Mouse (Mus musculus) kidney, embryonic 15.5 days (tissue): ENCODE results near the gene Mcm6. TPM values are rescaled to one million over a fixed set of nuclear protein-coding genes. Genes with fewer than 3 reads are reported as not detected.
A peak's percentile ranks its signal among the peaks of the same experiment; 100 is the strongest.
"Not testable (repeated sequence)": the region's sequence is repeated elsewhere in the genome, so short reads cannot be mapped to it uniquely, and the experiment has no call there.

Source experiments
- ATAC-seq: fragments of 200-750 bp; cut with Nextera tagmentation; replicated peaks from 2 replicates; pipeline ENCODE4 v1.8.0; 2017; ENCODE audit warnings: moderate TSS enrichment; ENCODE audit not compliant: low FRiP score
- H3K27ac ChIP-seq: fragments of 300-500 bp; sonication (generic); 2 replicates; pipeline ENCODE4 v1.5.1; 2015; ENCODE audit warnings: mild to moderate bottlenecking, inconsistent platforms
- H3K27me3 ChIP-seq: fragments of 300-500 bp; sonication (generic); 2 replicates; pipeline ENCODE4 v1.6.1; 2015; ENCODE audit warnings: inconsistent platforms
- H3K36me3 ChIP-seq: fragments of 300-500 bp; sonication (generic); 2 replicates; pipeline ENCODE4 v1.6.1; 2015; ENCODE audit warnings: inconsistent platforms
- H3K4me1 ChIP-seq: fragments of 300-500 bp; sonication (generic); 2 replicates; pipeline ENCODE4 v1.6.1; 2015; ENCODE audit warnings: inconsistent platforms
- H3K4me2 ChIP-seq: fragments of 300-500 bp; sonication (generic); 2 replicates; pipeline ENCODE4 v1.6.1; 2015; ENCODE audit warnings: moderate library complexity, mild to moderate bottlenecking, inconsistent platforms
- H3K4me3 ChIP-seq: fragments of 300-500 bp; sonication (generic); replicated peaks from 2 replicates; pipeline ENCODE4 v1.5.1; 2015; ENCODE audit warnings: mild to moderate bottlenecking, inconsistent platforms
- H3K9ac ChIP-seq: fragments of 300-500 bp; sonication (generic); 2 replicates; pipeline ENCODE4 v1.6.1; 2015; ENCODE audit warnings: mild to moderate bottlenecking, inconsistent platforms
- H3K9me3 ChIP-seq: fragments of 300-500 bp; sonication (generic); replicated peaks from 2 replicates; pipeline ENCODE4 v1.6.1; 2016; ENCODE audit warnings: inconsistent platforms
- WGBS: fragments of 180-500 bp; shearing (Covaris S2); methylation state at CpG from one replicate; pipeline ENCODE4 v1.1.7; 2015; ENCODE audit warnings: mixed read lengths; 5-methylcytosine and 5-hydroxymethylcytosine counted together
- polyA plus RNA-seq: library from polyadenylated mRNA; unstranded; fragments of >200 nt; fragmentation: Nextera tagmentation; extraction: Ambion mirVana; gene quantifications from 2 replicates; pipeline ENCODE4 v1.2.1, GENCODE M21; 2015

Gene Mcm6
- polyA plus RNA-seq, 1 experiment from 2014 or later: 265 TPM

- Histone ChIP-seq H3K9ac (no peak overlapping the region), H3K9me3 (no peaks in the 10 kb centered on the region), H3K27me3 (no peaks in the 10 kb centered on the region), H3K4me2 (no peak overlapping the region), H3K36me3 (peaks cover 60% of the 10 kb centered on the region), H3K27ac (no peak overlapping the region), H3K4me3 (no peak overlapping the region), H3K4me1 (no peaks in the 10 kb centered on the region)
- no peak for ATAC-seq
- 82% methylated on average over 1 of the region's 1 CpGs for WGBS
These were observed 32.3 kb downstream of the Mcm6 start for GRCm38 (mm10) chr1:128327165-128327564.

GRCm38 (mm10) chr1:128324776-128325175, 34.7 kb downstream of the Mcm6 start:
- 85% methylated on average over 2 of the region's 2 CpGs for WGBS
- Histone ChIP-seq H3K4me3 (no peak overlapping the region), H3K27ac (no peak overlapping the region), H3K36me3 (peaks cover 36% of the 10 kb centered on the region), H3K4me1 (no peaks in the 10 kb centered on the region), H3K9ac (no peak overlapping the region), H3K27me3 (no peaks in the 10 kb centered on the region), H3K4me2 (no peak overlapping the region), H3K9me3 (no peaks in the 10 kb centered on the region)
- ATAC-seq: no peak

GRCm38 (mm10) chr1:128323026-128323643, 36.3 kb downstream of the Mcm6 start:
- Histone ChIP-seq H3K9ac (no peak overlapping the region), H3K9me3 (no peaks in the 10 kb centered on the region), H3K27me3 (no peaks in the 10 kb centered on the region), H3K4me2 (no peak overlapping the region), H3K4me3 (no peak overlapping the region), H3K36me3 (peaks cover 20% of the 10 kb centered on the region), H3K27ac (no peak overlapping the region), H3K4me1 (no peaks in the 10 kb centered on the region)
- ATAC-seq: no peak
- WGBS: 83% methylated on average over 8 of the region's 8 CpGs

GRCm38 (mm10) chr1:128319266-128319665, 40.2 kb downstream of the Mcm6 start:
- 67% methylated on average over 6 of the region's 6 CpGs for WGBS
- H3K27ac ChIP-seq, H3K36me3 ChIP-seq: not testable (repeated sequence)

GRCm38 (mm10) chr1:128314665-128315064, 44.8 kb downstream of the Mcm6 start:
- 51% methylated on average over 4 of the region's 4 CpGs for WGBS
- ATAC-seq: no peak
- no peak overlapping the region for H3K27ac ChIP-seq

More at GRCm38 (mm10) chr1:128319266-128319665, 40.2 kb downstream of the Mcm6 start:
- not testable (repeated sequence) for ATAC-seq, H3K27me3 ChIP-seq, H3K9me3 ChIP-seq, H3K4me2 ChIP-seq, H3K9ac ChIP-seq, H3K4me1 ChIP-seq, H3K4me3 ChIP-seq

GRCm38 (mm10) chr1:128309043-128309442, 50.4 kb downstream of the Mcm6 start:
- Histone ChIP-seq H3K4me1 (no peaks in the 10 kb centered on the region), H3K9ac (no peak overlapping the region), H3K27me3 (no peaks in the 10 kb centered on the region), H3K27ac (no peak overlapping the region), H3K9me3 (no peaks in the 10 kb centered on the region), H3K36me3 (no peaks in the 10 kb centered on the region), H3K4me3 (no peak overlapping the region), H3K4me2 (no peak overlapping the region)
- no peak for ATAC-seq
- WGBS: 78% methylated on average over 3 of the region's 3 CpGs

More at GRCm38 (mm10) chr1:128314665-128315064, 44.8 kb downstream of the Mcm6 start:
- Histone ChIP-seq H3K9me3 (no peaks in the 10 kb centered on the region), H3K4me1 (no peaks in the 10 kb centered on the region), H3K36me3 (no peaks in the 10 kb centered on the region), H3K4me2 (no peak overlapping the region), H3K9ac (no peak overlapping the region), H3K27me3 (no peaks in the 10 kb centered on the region), H3K4me3 (no peak overlapping the region)

- H3K27ac ChIP-seq: no peak overlapping the region
- WGBS: 82% methylated on average over 16 of the region's 16 CpGs
- H3K9me3 ChIP-seq: no peaks in the 10 kb centered on the region
- H3K4me3 ChIP-seq: no peak overlapping the region
- no peaks in the 10 kb centered on the region for H3K36me3 ChIP-seq
- H3K4me1 ChIP-seq: no peaks in the 10 kb centered on the region
- ATAC-seq: 0 out of 2 replicates have a peak, but pooled peaks have one; percentile 22
- no peak overlapping the region for H3K4me2 ChIP-seq
- no peaks in the 10 kb centered on the region for H3K27me3 ChIP-seq
- H3K9ac ChIP-seq: no peak overlapping the region
These were observed 55.6 kb downstream of the Mcm6 start for GRCm38 (mm10) chr1:128303900-128304299.

GRCm38 (mm10) chr1:128295717-128296528, 63.5 kb downstream of the Mcm6 start:
- Histone ChIP-seq H3K9me3 (no peaks in the 10 kb centered on the region), H3K4me3 (no peak overlapping the region), H3K9ac (no peak overlapping the region), H3K36me3 (no peaks in the 10 kb centered on the region), H3K4me1 (no peaks in the 10 kb centered on the region), H3K27me3 (no peaks in the 10 kb centered on the region), H3K27ac (no peak overlapping the region), H3K4me2 (no peak overlapping the region)
- 76% methylated on average over 5 of the region's 5 CpGs for WGBS
- ATAC-seq: no peak

GRCm38 (mm10) chr1:128295296-128295695, 64.2 kb downstream of the Mcm6 start:
- ATAC-seq: no peak
- Histone ChIP-seq H3K27ac (no peak overlapping the region), H3K9me3 (no peaks in the 10 kb centered on the region), H3K4me2 (no peak overlapping the region), H3K4me3 (no peak overlapping the region), H3K36me3 (no peaks in the 10 kb centered on the region), H3K4me1 (no peaks in the 10 kb centered on the region), H3K9ac (no peak overlapping the region), H3K27me3 (no peaks in the 10 kb centered on the region)
- WGBS: 68% methylated on average over 8 of the region's 8 CpGs

GRCm38 (mm10) chr1:128293524-128293923, 65.9 kb downstream of the Mcm6 start:
- Histone ChIP-seq H3K4me2 (no peak overlapping the region), H3K4me3 (no peak overlapping the region), H3K36me3 (no peaks in the 10 kb centered on the region), H3K27ac (no peak overlapping the region), H3K9ac (no peak overlapping the region), H3K27me3 (no peaks in the 10 kb centered on the region), H3K4me1 (no peaks in the 10 kb centered on the region), H3K9me3 (no peaks in the 10 kb centered on the region)
- ATAC-seq: no peak
- 77% methylated on average over 12 of the region's 12 CpGs for WGBS

- Histone ChIP-seq H3K4me2 (no peak overlapping the region), H3K9ac (no peak overlapping the region), H3K27me3 (no peaks in the 10 kb centered on the region), H3K36me3 (no peaks in the 10 kb centered on the region), H3K9me3 (no peaks in the 10 kb centered on the region), H3K4me3 (no peak overlapping the region), H3K4me1 (no peaks in the 10 kb centered on the region), H3K27ac (no peak overlapping the region)
- no peak for ATAC-seq
- WGBS: 88% methylated on average over 5 of the region's 5 CpGs
These were observed 69.2 kb downstream of the Mcm6 start for GRCm38 (mm10) chr1:128290295-128290694.

GRCm38 (mm10) chr1:128285136-128285535, 74.3 kb downstream of the Mcm6 start:
- Histone ChIP-seq H3K27ac (no peak overlapping the region), H3K4me2 (no peak overlapping the region), H3K36me3 (peaks cover 24% of the 10 kb centered on the region), H3K9me3 (no peaks in the 10 kb centered on the region), H3K9ac (no peak overlapping the region), H3K4me1 (no peaks in the 10 kb centered on the region), H3K4me3 (no peak overlapping the region), H3K27me3 (no peaks in the 10 kb centered on the region)
- 89% methylated on average over 9 of the region's 9 CpGs for WGBS
- no peak for ATAC-seq
